1 mouse cellular context compared by ENCODE assay signal in the genomic region with DNA sequence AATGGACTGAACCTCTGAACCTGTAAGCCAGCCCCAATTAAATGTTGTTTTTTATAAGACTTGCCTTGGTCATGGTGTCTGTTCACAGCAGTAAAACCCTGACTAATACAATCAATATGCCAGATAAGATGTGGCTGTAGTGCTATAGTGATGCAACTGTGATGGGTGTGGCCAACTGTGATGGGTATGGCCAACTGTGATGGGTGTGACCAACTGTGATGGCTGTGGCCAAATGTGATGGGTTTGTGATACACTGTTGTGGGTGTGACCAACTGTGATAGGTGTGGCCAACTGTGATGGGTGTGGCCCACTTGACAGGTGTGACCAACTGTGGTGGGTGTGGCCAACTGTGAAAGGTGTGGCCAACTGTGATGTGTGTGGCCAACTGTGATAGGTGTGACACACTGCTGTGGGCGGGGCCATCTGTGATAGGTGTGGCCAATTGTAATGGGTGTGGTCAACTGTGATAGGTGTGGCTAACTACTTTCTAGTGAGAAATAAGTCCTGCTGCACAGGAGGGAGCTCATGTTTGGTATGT.
TF ChIP-seq lines count a peak whose summit lies in the region.

No protein-coding gene starts in this region.

TF ChIP-seq in MEL, 35 proteins besides CTCF, POLR2A, EP300 and RAD21:
- no peak for TF ChIP-seq CHD2 (IDR thresholded peaks at IDR 0.05; ENCODE audit: low read length)
- TF ChIP-seq MYC (IDR thresholded peaks at IDR 0.05; ENCODE audit: low read depth, low read length) = no peak
- no peak for TF ChIP-seq E2F4 (IDR thresholded peaks at IDR 0.05; ENCODE audit: borderline replicate concordance, low read depth, low read length)
- TF ChIP-seq CHD1 (IDR thresholded peaks at IDR 0.05; ENCODE audit: low read depth, low read length) = no peak
- no peak for TF ChIP-seq KAT2A (conservative IDR thresholded peaks at IDR 0.05; ENCODE audit: low read depth, low read length)
- no peak; the same call in 1 of the 2 replicates for TF ChIP-seq POLR2AphosphoS5 (IDR thresholded peaks at IDR 0.05; ENCODE audit: borderline replicate concordance, low read depth, low read length)
- TF ChIP-seq MEF2A (IDR thresholded peaks at IDR 0.05; ENCODE audit: extremely low read depth, insufficient replicate concordance, low read depth, low read length, poor library complexity, severe bottlenecking) = no peak
- no peak for TF ChIP-seq USF1 (IDR thresholded peaks at IDR 0.05; ENCODE audit: low read depth, low read length)
- TF ChIP-seq MXI1 (IDR thresholded peaks at IDR 0.05; ENCODE audit: low read depth, low read length) = no peak
- no peak for TF ChIP-seq BHLHE40 (IDR thresholded peaks at IDR 0.05; ENCODE audit: borderline replicate concordance, low read depth, low read length)
- TF ChIP-seq HCFC1 (IDR thresholded peaks at IDR 0.05; ENCODE audit: low read depth, low read length) = no peak
